Mouse (Mus musculus) frontal cortex, postnatal 14 days (tissue): ENCODE measurements at regions not wholly inside any gene's neighbourhood (a gene's known extent, or its start where the extent isn't known, plus 50 kb on each side); places are given as distances from the start of the nearest gene placed in this dataset.

ENCODE experiments used
- DNase-seq, 2 experiments: peaks; one replicate each; pipeline ENCODE4 v3.0.0; 2022; ENCODE audit warnings: low spot score in 2 of 2

DNA sequence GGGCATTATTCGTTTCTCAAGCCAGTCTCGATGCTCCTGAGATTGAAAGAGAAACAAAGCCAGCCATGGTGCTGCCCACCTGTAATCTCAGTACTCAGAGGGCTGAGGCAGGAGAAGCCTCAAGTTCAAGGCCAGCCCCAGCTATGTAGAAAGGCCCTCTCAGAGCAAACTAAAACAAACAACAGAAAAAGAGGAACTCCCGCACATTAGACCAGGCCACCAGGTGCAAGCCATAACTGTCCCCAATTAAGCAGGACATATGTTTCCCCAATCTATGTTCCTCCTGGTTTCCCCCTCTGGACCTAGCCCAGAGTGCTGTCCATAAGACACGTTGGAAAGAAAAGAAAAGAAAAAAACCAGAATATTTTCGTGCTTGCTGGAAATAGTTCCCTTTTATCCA lies 142.5 kb downstream of the Cdc5l start:
- no peak for DNase-seq

DNA sequence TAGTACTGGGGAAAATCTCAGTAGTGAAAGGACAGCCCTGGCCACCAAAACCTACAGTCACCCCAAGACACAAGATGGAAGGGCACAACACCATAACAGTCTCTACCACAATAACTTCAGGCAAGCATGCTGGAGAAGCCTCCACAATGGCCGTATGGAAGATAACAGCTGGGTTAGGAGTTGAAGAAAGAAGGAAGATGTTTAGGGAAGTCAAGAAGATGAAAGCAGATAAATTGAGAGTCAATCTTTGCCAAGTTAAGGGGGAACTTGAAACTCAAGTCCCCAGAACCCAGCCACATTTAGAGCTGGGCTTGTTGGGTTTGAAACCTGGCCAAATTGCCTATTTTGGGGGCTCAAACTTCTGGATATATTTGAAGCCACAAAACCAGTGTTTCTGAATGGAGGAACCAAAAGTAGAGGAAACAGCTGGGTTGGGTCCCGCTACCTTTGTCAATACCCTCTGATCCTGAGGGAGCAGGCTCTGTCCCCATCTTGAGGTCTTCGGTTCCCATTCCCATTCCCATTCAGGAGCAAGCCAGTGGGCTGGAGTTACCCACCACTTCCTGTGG lies 147.8 kb downstream of the Cdc5l start:
- DNase-seq, result no peak

DNA sequence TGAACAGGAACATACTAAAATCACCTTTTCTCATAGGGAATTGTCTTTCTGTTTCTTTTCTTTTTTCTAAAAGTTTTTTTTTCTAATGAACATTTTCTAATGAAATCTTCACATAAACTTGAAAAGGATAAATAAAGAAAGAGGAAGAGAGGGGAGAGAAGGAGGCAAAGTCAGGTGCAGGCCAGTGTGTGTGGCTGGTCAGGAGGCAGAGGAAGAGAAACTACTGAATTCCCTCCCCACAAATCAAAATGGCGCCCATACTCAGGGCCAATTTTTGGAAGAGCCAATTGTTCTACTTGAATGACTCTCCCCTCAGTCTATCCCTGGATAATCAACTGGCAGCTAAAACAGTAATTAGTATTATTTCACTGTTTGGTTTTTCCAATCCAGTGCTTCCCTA lies 152.0 kb downstream of the Cdc5l start:
- DNase-seq, result no peak

DNA sequence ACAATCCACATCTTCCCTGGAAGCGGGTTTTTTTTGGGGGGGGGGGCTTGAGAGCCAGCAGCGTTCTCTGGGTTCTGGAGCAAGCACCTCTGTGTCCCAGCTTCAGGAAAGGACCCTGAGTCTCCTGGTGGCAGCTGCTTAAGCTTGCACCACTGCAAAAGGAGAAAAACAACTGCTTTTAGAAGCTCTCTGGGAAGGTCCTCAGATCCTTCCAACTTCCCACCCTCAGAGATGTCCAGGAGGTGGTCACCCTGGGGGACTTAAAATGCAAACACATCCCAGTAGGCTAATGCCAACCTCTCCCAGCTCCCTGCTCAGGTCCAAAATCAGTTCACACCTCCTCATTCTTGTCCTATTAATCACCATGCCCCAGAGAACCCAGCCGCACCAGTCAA lies 153.7 kb downstream of the Cdc5l start:
- DNase-seq, result no peak

DNA sequence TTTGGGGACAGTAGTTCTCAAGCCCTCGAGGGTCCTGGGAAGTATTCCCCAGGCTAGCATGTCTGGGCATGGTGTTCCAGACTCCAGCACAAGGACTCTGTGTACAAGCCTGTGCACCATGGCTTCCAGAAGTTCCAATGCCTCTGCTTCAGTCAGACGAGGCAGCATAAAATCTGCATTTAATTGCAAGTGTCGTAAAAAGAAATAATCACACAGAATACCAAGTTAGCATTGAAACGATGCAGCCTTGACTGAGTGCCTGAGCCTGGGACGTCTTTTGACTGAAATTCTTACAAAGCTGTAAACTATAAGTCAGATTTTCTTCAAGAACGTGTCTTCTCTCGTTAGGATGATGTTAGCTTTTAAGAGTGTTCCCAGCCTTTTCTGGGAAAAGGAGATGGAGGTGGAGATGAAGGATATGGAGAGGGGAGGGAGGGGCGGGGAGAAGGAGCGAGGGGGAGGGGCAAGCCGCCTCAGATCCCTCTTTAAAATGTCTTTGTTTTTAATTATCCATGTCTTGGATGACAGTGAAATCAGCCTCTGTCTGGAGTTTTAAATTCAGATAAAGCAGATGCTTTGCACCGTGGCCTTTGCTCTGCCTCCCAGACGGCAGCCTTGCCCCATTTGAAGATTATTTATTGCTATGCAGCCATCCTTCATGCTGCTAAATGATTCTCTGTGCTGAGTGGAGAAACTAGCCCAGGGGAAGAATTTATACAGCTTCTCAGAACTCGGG lies 154.3 kb downstream of the Cdc5l start:
- DNase-seq, result no peak

DNA sequence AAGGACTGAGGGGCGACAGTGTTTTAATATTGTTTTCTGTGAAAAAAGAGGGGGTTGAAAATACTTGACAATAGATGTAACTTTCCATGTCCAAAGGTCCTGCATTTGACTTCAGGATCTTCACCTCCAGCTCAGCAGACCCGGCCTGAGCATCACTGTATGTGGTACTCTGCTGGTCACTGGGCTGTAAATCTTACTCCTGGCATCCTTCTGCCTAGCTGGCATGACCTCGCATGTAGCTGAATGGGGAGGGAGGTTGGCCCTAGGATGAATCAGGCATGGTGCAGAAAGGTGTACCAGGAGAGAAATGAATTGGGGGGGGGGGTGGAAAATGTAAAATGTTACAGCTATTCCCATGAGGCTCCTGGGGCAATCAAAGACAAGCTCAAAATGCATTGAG lies 156.0 kb downstream of the Cdc5l start:
- no peak for DNase-seq

DNA sequence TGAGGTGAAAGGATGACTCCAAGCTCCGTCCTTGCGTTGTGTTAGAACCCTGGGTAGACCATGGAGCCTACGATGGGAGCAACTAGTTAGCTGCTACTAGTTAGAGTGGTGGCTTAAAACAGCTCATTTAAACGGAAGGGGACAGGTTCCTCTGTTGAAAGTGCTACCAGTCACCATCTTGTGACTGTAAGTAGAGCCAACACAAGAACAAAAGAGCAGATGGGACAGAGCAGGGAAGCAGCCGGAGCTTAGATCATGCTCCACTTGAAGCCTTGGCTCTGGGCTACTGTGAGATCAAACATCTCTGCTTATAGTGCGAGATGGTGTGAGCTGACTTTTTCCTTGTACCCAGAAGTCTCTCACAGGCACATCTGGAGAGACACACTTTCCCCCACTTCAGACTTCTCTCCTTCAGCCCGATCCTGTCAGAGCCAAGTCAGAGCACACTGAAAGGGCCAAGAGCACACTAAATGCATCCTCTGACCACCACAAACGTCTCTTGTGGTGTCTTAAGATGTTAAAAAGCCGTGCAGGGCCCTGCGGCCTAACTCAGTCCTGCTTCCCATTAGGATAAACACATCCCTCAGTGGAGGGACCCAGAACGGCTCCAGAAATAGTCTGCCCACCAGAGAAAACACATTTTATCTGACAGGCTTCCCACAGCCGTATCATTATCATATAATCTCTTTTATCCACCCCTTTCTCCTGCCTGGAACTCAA lies 156.7 kb downstream of the Cdc5l start:
- no peak for DNase-seq

DNA sequence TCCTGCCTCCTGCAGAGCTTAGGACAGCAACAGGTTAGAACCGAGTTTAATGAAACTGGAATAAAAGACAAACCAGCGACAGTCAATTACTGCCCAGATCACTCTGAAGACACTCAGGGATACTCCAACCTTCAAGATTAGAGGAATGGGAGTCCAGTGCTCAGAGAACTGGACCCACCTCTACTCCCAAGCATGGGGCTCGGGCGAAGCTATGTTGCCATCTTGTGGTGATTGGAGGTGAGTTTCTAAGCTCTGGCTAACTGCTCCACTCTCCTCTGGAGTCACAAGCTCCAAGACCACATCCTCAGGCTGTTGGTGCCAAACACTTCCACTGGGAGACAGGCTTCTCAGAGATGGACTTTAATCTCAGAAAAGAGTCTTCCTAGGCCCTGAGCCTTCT lies 158.6 kb downstream of the Cdc5l start:
- no peak for DNase-seq

DNA sequence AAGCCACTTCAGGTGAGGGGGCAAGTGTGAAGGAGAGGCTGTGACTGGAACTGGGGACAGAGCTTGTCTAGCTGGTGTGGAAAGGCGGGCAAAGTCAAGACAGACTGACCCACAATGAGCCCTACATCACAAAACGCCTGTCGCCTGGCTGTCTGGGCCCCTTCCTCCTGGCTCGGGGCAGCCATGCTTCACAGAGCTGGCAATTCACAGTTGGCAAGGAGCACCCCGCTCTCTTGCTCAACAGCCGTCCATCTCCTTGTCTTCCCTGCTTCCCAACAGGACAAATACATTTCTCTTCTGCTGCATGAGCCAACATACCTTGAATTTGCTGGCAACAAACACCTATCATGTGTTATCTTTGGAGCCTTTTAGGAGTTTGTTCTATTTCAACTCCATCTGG lies 166.8 kb downstream of the Cdc5l start:
- no peak for DNase-seq

DNA sequence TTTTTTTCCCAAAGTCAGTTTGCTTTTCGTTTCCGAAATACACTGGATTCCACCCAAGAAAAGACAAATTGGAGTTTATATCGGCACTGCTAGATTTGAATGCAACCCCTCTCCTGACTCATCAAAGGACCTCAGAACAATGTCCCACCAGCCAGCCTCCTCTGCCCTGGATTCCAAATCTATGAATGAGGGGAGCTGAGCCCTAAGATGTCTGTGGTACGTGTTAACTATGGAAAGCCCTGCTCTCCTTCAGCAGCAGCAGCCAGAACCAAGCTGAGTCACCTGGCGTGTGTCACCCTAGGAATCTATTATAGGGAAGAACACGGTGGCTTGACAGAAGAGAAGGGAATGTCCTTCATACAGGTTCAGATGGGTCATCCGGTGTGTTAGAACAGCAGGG lies 167.9 kb downstream of the Cdc5l start:
- DNase-seq, result no peak

DNA sequence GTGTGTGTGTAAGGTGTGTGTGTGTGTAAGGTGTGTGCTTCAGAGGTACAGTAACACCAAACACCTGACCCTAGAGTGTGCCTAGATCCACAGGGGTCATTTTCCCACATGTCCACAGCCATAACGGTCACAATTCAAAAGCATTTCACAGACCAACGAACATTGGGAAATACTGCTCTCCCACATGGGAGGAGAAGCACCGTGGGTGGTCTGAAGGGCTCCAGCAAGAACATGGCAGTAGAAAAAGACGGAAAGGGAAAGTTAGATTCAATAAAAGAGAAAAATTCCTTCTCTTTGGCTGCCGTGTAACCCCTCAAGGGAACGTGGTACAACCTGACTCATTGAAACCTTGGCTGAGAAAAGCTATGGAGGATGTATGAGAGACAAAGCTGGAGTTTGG lies 169.1 kb downstream of the Cdc5l start:
- no peak for DNase-seq

DNA sequence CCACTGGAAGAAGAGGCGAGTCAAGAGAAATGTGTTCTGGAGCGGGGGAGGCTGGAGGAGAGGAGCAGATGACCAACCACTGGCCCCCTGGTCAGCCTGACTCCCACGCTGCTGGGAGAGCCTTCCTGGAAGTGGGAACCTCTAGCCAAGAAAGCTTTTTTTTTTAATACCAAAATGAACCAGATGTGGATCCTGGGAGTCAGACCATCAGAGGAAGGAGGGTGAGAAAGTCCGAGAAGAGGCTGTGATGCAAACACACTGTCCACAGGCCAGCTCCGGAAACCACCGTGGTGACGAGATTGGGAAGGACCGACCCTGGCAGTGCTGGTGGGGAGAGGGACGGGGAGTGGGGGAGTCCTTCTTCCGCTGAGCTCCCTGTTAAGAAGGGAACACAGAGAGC lies 173.1 kb downstream of the Cdc5l start:
- no peak for DNase-seq

DNA sequence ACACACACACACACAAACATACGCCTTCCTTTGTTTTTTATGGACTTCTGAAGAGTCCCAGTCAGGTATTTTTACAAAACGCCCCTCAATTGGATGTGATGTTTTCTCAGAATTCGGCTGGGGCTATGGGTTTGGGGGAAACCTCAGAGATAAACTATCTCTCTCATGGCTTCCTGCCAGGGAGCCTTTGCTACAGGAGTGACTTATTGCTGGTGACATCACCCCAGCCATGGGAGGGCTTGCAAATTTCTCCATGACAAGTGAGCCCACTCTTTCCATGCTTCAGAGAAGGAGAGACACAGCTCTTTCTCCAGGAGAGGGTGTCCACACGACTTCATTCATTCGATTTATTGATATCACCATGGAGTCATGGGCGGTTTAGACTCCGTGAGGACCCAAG lies 175.5 kb downstream of the Cdc5l start:
- no peak for DNase-seq

DNA sequence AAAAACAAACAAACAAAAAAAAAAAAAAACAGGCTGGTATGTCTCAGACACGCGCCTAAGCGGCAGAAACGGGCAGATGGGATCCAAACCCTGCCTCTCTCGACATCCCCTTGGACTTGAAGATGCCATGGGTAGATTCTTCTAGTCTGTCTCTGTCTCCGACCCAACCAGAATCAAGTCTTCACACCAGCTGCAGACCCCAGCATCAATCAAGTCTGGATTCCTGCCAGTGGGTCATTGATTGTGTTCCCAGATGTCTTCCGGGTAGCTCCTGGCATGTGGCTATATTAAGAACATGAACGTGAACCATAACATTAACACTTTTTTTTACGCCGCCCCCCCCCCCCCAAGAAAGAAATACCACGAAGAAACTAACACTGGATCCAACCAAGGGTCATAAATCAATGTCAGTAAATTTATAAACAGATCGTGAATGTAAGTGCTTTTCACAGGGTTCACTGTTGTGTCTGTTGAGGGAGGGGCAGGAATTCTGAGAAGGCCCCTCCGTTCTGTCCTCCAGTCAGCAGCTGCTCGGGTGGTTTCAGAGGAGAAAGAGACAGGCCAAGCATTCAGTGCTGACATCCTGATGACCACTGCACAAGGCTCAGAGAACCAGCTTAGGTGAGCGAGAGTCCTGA lies 180.8 kb downstream of the Cdc5l start:
- DNase-seq, result no peak

DNA sequence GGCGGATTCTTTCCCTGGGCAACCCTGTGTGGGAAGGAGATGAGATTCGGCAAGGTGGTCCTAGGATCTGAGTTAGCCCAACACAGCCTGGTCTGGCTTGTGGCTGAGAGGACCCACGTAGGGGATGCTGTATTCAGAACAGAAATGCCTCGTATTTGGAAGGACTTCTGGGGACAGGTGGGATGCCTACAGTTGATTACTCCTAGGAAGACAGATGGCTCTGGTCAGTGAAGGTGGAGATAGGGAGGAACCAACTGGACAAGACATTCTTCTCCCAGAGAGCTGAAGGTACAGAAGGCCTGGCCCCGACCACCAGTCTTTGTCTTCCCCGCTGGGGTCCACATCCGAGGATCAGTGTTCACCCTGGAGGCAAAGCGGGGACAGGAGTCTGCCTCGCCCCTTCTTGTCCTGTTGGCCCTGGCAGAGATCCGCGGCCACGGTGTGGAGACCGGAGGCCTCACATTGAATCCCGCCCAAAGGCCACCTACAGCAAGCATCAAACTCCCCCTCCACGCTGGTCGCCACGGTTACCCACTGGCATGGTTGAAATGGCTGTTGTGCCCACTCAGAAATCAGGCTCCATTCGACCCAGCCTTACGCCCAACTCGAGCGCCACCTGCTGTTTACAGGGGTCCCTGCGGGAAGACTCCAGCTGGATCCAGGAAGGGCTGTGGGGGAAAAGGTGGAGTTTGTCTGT lies 182.4 kb downstream of the Cdc5l start:
- peak; percentile 53 to 71 for DNase-seq

DNA sequence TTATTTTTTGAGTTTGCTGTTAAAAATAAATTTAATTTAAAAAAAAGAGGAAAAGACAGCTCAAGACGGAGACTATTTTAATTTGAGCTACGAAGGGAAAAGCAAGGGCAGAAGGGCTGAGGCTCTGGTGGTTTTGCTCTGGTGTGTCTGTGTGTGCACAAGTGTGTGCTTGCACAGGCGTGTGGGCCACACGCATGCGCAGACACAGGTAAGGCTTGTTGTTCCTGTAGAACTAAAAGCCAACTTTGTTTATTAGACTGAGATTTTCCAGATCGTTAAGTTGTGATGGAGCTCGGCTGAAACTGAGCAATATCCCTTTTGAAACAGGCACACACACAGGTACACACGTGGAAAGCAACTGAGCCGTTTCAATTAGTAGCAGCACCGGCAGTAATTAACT lies 183.1 kb downstream of the Cdc5l start:
- DNase-seq, result no peak

DNA sequence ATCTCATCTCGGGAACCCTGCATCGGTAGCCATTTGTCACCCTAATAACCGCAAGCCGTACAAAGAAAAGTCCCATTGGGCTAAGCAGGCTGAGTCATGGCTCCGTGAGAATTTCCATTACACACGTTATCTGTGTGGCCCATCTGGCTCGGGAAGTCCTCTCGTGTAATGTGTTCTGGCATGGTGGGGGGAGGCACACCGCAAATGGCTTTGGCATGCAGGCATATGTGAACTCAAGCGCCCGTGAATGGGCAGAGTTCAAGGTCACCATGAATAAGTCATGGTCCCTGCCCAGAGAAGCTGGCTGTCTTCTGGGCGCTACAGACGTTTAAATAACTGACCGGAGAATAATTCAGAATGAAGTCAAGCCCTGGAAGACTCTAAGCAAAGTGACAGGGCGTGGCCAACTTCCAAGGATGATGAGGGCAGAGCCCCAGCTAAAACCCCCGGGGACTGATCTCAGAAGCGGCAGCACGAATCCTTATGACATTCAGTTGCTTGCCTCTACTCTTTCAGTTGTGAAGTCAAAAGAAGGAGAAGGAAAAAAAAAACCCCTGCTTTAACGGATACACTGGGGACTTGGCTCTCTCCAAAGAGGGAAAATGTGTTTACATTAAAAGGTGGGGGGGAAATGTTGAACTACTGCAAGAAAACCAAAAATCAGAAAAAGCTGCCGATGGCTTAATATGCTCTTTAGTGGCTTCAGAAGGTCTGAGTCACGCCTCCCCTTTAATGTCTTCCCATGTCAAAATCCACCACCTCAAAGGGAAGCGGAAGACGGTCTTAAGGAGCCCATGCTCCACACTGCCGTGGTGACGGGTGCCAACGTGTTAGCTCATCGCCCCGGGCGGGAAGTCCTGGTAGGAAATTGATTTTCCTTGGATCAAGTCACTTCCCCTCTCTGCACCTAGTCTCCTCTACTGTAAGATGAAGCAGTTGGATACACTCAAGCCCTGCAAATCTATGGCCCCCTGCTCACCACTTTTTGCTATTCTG lies 186.1 kb downstream of the Cdc5l start:
- DNase-seq, result no peak

DNA sequence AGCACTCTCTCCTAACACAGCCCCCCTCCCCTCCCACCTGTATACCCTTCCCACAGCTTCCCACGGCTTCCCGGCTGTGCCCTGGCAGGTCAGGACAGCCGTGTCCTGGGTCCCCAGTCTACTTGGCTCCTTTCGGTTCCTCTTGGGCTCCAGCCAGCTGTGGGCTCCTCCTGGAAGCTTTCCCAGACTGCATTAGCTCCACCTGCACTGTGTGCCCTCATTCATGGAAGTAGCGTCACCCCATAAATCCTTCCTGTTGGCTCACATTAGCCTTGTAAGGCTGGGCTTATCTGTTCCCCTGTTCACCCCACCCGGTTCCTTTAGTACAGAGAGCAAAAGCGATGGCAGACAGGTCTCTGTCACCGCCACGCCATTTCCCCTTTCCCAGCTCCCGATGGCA lies 188.7 kb downstream of the Cdc5l start:
- no peak for DNase-seq

DNA sequence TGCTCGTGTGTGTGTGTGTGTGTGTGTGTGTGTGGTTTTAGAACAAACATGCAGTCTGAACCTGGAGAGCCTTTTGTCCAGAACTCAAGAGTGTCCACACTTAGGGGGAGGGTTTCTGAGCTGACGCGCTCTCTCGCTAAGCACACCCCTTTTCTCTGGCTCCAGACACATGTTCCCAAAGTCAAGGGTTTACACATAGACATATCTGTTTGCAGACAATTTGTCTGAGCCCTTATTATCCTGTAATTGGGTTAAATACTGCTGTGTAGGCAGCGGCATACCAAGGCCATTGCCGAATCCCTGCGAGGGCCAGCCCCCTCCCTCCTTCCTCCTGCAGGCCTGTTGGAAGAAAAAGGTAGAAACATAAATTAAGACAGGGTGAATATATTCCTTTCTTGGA lies 190.4 kb downstream of the Cdc5l start:
- no peak for DNase-seq

DNA sequence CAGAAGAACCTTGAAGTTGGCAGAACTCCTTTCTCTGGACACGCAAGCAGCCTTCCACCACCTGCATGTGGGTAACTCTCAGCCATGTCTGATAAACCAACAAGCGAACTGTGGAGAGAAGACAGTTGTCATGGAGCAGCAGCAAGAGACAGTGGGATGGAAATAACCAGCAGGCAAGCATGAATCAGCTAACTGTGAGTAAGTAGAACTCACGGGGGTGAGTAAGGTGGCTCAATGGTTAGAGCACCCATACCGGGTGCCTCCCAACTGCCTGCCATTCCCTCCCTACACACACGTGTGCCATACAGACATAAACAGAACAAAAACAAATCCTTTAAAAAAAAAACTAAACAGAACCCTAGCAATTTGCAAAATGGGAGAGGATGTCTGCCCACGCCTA lies 191.5 kb downstream of the Cdc5l start:
- DNase-seq, result no peak

DNA sequence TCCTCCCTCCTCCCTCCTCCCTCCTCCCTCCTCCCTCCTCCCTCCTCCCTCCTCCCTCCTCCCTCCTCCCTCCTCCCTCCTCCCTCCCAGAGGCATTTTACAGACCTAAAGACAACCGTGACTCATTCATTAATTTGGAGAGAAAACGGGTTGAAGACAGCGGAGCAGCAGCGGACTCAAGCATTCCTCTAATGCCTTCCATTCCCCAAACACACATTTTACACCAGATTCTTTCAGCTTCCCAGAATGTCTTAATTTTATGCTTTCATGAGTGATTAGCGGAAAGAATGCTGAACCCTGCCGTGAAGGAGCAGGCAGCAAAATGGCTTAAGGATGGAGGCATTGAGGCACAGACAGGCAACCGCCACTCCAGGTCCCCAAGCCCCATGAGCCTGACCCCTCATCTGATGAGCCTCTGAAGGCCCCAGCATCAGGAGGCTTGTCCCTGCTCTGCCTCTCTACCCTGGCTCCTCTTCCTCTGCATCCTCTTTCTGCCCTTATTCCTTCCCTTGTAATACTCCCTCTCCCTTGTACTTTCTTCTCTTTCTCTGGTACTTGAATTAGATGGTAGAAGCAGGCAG lies 192.5 kb downstream of the Cdc5l start:
- DNase-seq, result no peak
